ENCODE assay signal across 10 mouse cellular contexts in genomic region chr17:56996506-56996905, GRCm38 (mm10). TPM values are rescaled to one million over a fixed set of nuclear protein-coding genes. Genes with fewer than 3 reads are reported as not detected.
DNase-seq lines count a peak whose midpoint lies in the region; ATAC-seq and TF ChIP-seq lines count a peak whose summit lies in the region.
"Had no signal": no experiment of that assay in that cellular context is flagged by ENCODE, and none has a peak within 500 bp of the region (broad histone marks: within the 10 kb centered on the region; RNA-seq: fewer than 3 reads in every experiment).

No protein-coding gene starts in this region.

- H3K9ac ChIP-seq in heart, embryonic 15.5 days, result no peak overlapping the region
- H3K9ac ChIP-seq in forebrain, embryonic 15.5 days (replicated peaks), result no peak overlapping the region
- H3K9ac ChIP-seq in liver, postnatal 0 days (replicated peaks), result no peak overlapping the region

- DNase-seq in heart, adult 9 months (ENCODE audit: low spot score in 2 of 2), result no peak
- no peak for DNase-seq in liver, postnatal 0 days
- DNase-seq in spleen, postnatal 14 days (ENCODE audit: low spot score in 2 of 2), result no peak
- no peak for DNase-seq in frontal cortex, adult 2 months (ENCODE audit: extremely low spot score in 1 of 2, low spot score in 1 of 2)
- no peak for DNase-seq in layer of hippocampus, postnatal 25 days (ENCODE audit: extremely low spot score in 1 of 2, low spot score in 1 of 2)

- H3K27me3 ChIP-seq in heart, embryonic 15.5 days, result no peaks in the 10 kb centered on the region
- no peaks in the 10 kb centered on the region for H3K27me3 ChIP-seq in forebrain, embryonic 15.5 days
- H3K27me3 ChIP-seq in liver, postnatal 0 days (ENCODE audit: insufficient read depth, low read length), result no peaks in the 10 kb centered on the region

- TF ChIP-seq CTCF in cortical plate, adult 2 months (IDR thresholded peaks at IDR 0.05; ENCODE audit: extremely low read depth, insufficient read depth, low read length), result no peak
- TF ChIP-seq CTCF in liver, postnatal 0 days (IDR thresholded peaks at IDR 0.05; ENCODE audit: low read depth), result no peak

- peak overlapping the region; percentile 87 for H3K27ac ChIP-seq in heart, embryonic 15.5 days
- H3K27ac ChIP-seq in cortical plate, adult 2 months (ENCODE audit: insufficient read depth, low read length), result no peak overlapping the region
- H3K27ac ChIP-seq in forebrain, embryonic 15.5 days (replicated peaks), result no peak overlapping the region
- H3K27ac ChIP-seq in liver, postnatal 0 days (ENCODE audit: low read depth), result no peak overlapping the region

- H3K4me3 ChIP-seq in heart, embryonic 15.5 days, result peak overlapping the region; percentile 86; the same call in 1 of the 2 replicates
- H3K4me3 ChIP-seq in cortical plate, adult 2 months (ENCODE audit: insufficient read depth, low read length), result no peak overlapping the region; the same call in 1 of the 2 replicates
- H3K4me3 ChIP-seq in forebrain, embryonic 15.5 days, result peak overlapping the region; percentile 80; the same call in 1 of the 2 replicates
- H3K4me3 ChIP-seq in liver, postnatal 0 days (ENCODE audit: low read depth, low read length), result no peak overlapping the region

- peak overlapping the region; percentile 82; the same call in 1 of the 2 replicates for H3K4me2 ChIP-seq in heart, embryonic 15.5 days
- peak overlapping the region; percentile 57 for H3K4me2 ChIP-seq in forebrain, embryonic 15.5 days (replicated peaks)
- peak overlapping the region; percentile 70 for H3K4me2 ChIP-seq in liver, postnatal 0 days (ENCODE audit: low read depth, low read length)

- H3K9me3 ChIP-seq in heart, embryonic 15.5 days (replicated peaks), result no peaks in the 10 kb centered on the region
- no peaks in the 10 kb centered on the region for H3K9me3 ChIP-seq in forebrain, embryonic 15.5 days
- no peaks in the 10 kb centered on the region for H3K9me3 ChIP-seq in liver, postnatal 0 days (ENCODE audit: low read length)

- peaks cover 34% of the 10 kb centered on the region for H3K4me1 ChIP-seq in heart, embryonic 15.5 days (replicated peaks)
- no peaks in the 10 kb centered on the region for H3K4me1 ChIP-seq in cortical plate, adult 2 months (ENCODE audit: control insufficient read depth, insufficient read depth, low read length)
- peaks cover 23% of the 10 kb centered on the region for H3K4me1 ChIP-seq in forebrain, embryonic 15.5 days
- peaks cover 8% of the 10 kb centered on the region for H3K4me1 ChIP-seq in liver, postnatal 0 days (ENCODE audit: insufficient read depth)

- TF ChIP-seq POLR2A in cortical plate, adult 2 months (IDR thresholded peaks at IDR 0.05; ENCODE audit: extremely low read depth, insufficient read depth, low read length), result peak; percentile 24; the same call in 1 of the 2 replicates

- TF ChIP-seq EP300 in liver, postnatal 0 days (IDR thresholded peaks at IDR 0.05; ENCODE audit: low read depth), result no peak

- 61% methylated on average over 2 of the region's 2 CpGs for WGBS in heart, embryonic 15.5 days
- WGBS in forebrain, embryonic 15.5 days, result 80% methylated on average over 2 of the region's 2 CpGs
- WGBS in liver, postnatal 0 days (ENCODE audit: insufficient replicate concordance), result 54% methylated on average over 2 of the region's 2 CpGs

- H3K36me3 ChIP-seq in heart, embryonic 15.5 days, result peaks cover 47% of the 10 kb centered on the region
- H3K36me3 ChIP-seq in forebrain, embryonic 15.5 days, result peaks cover 42% of the 10 kb centered on the region
- H3K36me3 ChIP-seq in liver, postnatal 0 days (replicated peaks; ENCODE audit: insufficient read depth, low read length), result peaks cover 42% of the 10 kb centered on the region

- ATAC-seq in heart, embryonic 15.5 days (replicated peaks; ENCODE audit: insufficient number of reproducible peaks, insufficient read depth, low FRiP score, low read depth), result no peak
- no peak; the same call in 1 of the 2 replicates for ATAC-seq in forebrain, embryonic 15.5 days (replicated peaks)
- no peak for ATAC-seq in liver, postnatal 0 days

RNA-seq across cellular contexts. Expression of gene Alkbh7, which starts 0.6 kb away (rescaled TPM):
- polyA plus RNA-seq in heart, embryonic 15.5 days (2015; fragmentation: Nextera tagmentation; extraction: Ambion mirVana), result 52.1 and 52.4 TPM in 2 replicates
- polyA plus RNA-seq in cortical plate, adult 2 months (2012; rRNA removed), result 32.1 and 35.4 TPM in 2 replicates
- polyA plus RNA-seq in forebrain, embryonic 15.5 days (2015; fragmentation: Nextera tagmentation; extraction: Ambion mirVana), result 43.7 and 46.2 TPM in 2 replicates
- polyA plus RNA-seq in liver, postnatal 0 days (2015; fragmentation: Nextera tagmentation; extraction: Ambion mirVana), result 22.9 and 23.9 TPM in 2 replicates
- polyA plus RNA-seq in frontal cortex, adult 2 months (2012; rRNA removed), result 32.4 and 36.0 TPM in 2 replicates
- 10 to 100 TPM; 22.8 to 24.1 TPM for total RNA-seq in layer of hippocampus, postnatal 25 days (2021)

RNA-seq across cellular contexts. Expression of gene Pspn, which starts 3.3 kb away (rescaled TPM):
- polyA plus RNA-seq in heart, embryonic 15.5 days (2015; fragmentation: Nextera tagmentation; extraction: Ambion mirVana), result 0.33 TPM in 1 of 2 replicates, not detected in the other
- polyA plus RNA-seq in cortical plate, adult 2 months (2012; rRNA removed), result not detected in 2 replicates
- 0.45 and 0.55 TPM in 2 replicates for polyA plus RNA-seq in forebrain, embryonic 15.5 days (2015; fragmentation: Nextera tagmentation; extraction: Ambion mirVana)
- not detected in 2 replicates for polyA plus RNA-seq in liver, postnatal 0 days (2015; fragmentation: Nextera tagmentation; extraction: Ambion mirVana)
- 0.44 TPM in 1 of 2 replicates, not detected in the other for polyA plus RNA-seq in frontal cortex, adult 2 months (2012; rRNA removed)
- total RNA-seq in layer of hippocampus, postnatal 25 days (2021), result not detected
- total RNA-seq: ES-E14 had no signal
- polyA plus RNA-seq: large intestine, adult 2 months had no signal

RNA-seq across cellular contexts. Expression of gene Clpp, which starts 6.4 kb away (rescaled TPM):
- 103 and 114 TPM in 2 replicates for polyA plus RNA-seq in heart, embryonic 15.5 days (2015; fragmentation: Nextera tagmentation; extraction: Ambion mirVana)
- 139 and 146 TPM in 2 replicates for polyA plus RNA-seq in cortical plate, adult 2 months (2012; rRNA removed)
- polyA plus RNA-seq in forebrain, embryonic 15.5 days (2015; fragmentation: Nextera tagmentation; extraction: Ambion mirVana), result 162 and 175 TPM in 2 replicates
- polyA plus RNA-seq in liver, postnatal 0 days (2015; fragmentation: Nextera tagmentation; extraction: Ambion mirVana), result 68.2 and 71.3 TPM in 2 replicates
- polyA plus RNA-seq in frontal cortex, adult 2 months (2012; rRNA removed), result 146 and 147 TPM in 2 replicates
- total RNA-seq in layer of hippocampus, postnatal 25 days (2021), result 10 to 100 TPM; 57.8 to 68.3 TPM

RNA-seq across cellular contexts. Expression of gene Acer1, which starts 14.6 kb away (rescaled TPM):
- polyA plus RNA-seq in heart, embryonic 15.5 days (2015; fragmentation: Nextera tagmentation; extraction: Ambion mirVana), result 0.08 TPM in 1 of 2 replicates, not detected in the other
- not detected in 2 replicates for polyA plus RNA-seq in cortical plate, adult 2 months (2012; rRNA removed)
- polyA plus RNA-seq in forebrain, embryonic 15.5 days (2015; fragmentation: Nextera tagmentation; extraction: Ambion mirVana), result not detected in 2 replicates
- polyA plus RNA-seq in liver, postnatal 0 days (2015; fragmentation: Nextera tagmentation; extraction: Ambion mirVana), result not detected in 2 replicates
- not detected in 2 replicates for polyA plus RNA-seq in frontal cortex, adult 2 months (2012; rRNA removed)
- total RNA-seq in layer of hippocampus, postnatal 25 days (2021), result not detected

RNA-seq across cellular contexts. Expression of gene Gtf2f1, which starts 14.6 kb away (rescaled TPM):
- polyA plus RNA-seq in heart, embryonic 15.5 days (2015; fragmentation: Nextera tagmentation; extraction: Ambion mirVana), result 33.7 and 41.1 TPM in 2 replicates
- 73.3 and 80.0 TPM in 2 replicates for polyA plus RNA-seq in cortical plate, adult 2 months (2012; rRNA removed)
- 80.4 and 81.7 TPM in 2 replicates for polyA plus RNA-seq in forebrain, embryonic 15.5 days (2015; fragmentation: Nextera tagmentation; extraction: Ambion mirVana)
- 26.7 and 31.3 TPM in 2 replicates for polyA plus RNA-seq in liver, postnatal 0 days (2015; fragmentation: Nextera tagmentation; extraction: Ambion mirVana)
- polyA plus RNA-seq in frontal cortex, adult 2 months (2012; rRNA removed), result 74.7 and 86.4 TPM in 2 replicates
- 10 to 100 TPM; 59.7 to 60.1 TPM for total RNA-seq in layer of hippocampus, postnatal 25 days (2021)

Comparison
In these comparisons a context has a peak if more than half of its experiments do, and no peak if none do; other contexts are left out.
1. H3K4me3 ChIP-seq: peak in heart, embryonic 15.5 days (single experiment) and forebrain, embryonic 15.5 days (single experiment); none in cortical plate, adult 2 months (single experiment) and liver, postnatal 0 days (single experiment).
2. Peak in every context shown above with its lines, with median percentiles within 50 percentile points of each other: H3K4me2 ChIP-seq.